Mouse (Mus musculus) megakaryocyte, adult 5-6 weeks (primary cell): ENCODE results near the gene Mfn1. TPM values are rescaled to one million over a fixed set of nuclear protein-coding genes. Genes with fewer than 3 reads are reported as not detected.
A peak's percentile ranks its signal among the peaks of the same experiment; 100 is the strongest.

ENCODE experiments used
- ATAC-seq: 2 replicates; pipeline ENCODE4 v1.8.0; 2016; ENCODE audit warnings: mild to moderate bottlenecking, inconsistent platforms; ENCODE audit not compliant: poor library complexity, severe bottlenecking
- total RNA-seq, 2 experiments: library from RNA; stranded (forward) in 1 of 2; stranded (reverse) in 1 of 2; fragments of 153-499, 151-499 nt in 1 of 2; fragments of 221-1000, 200-1000 nt in 1 of 2; gene quantifications; 2 replicates each; pipeline versions ENCODE4 v1.2.3 to v1.2.4; 2015 to 2017

The Mfn1 gene
- total RNA-seq, 2 experiments from 2014 or later = 16.9 to 20.3 TPM

- ATAC-seq = no peak
Observed at GRCm38 (mm10) chr3:32610560-32610959, 81.3 kb downstream of the Mfn1 start.

DNA sequence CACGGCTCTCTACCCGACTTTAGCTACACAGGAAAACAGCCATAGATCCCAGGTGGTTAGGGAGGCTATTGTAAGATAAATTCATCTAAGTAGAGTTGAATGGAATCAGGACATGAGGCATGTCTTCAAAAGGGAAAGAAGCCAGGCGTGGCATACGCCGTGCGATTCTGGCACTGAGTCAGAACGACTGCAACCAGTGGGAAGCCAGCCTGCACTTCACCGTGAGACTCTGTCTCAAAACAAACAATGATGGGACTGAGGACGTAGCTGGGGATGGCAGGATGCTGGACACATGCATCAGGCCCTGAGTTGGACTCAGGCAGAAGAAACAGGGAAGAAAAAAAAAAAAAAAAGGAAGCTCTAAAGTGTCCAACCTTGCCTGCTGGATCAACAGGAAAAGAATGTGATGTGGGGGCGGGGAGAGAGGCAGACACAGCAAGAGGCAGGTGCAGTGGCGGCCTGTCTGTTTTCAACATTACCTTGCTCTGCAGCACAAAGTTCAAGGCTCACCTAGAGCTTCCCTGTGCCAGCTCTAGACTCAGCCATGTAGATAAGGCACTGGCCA is 82.4 kb downstream of the Mfn1 start:
- ATAC-seq = no peak

- ATAC-seq = no peak
Observed at GRCm38 (mm10) chr3:32614786-32615185, 85.5 kb downstream of the Mfn1 start.

DNA sequence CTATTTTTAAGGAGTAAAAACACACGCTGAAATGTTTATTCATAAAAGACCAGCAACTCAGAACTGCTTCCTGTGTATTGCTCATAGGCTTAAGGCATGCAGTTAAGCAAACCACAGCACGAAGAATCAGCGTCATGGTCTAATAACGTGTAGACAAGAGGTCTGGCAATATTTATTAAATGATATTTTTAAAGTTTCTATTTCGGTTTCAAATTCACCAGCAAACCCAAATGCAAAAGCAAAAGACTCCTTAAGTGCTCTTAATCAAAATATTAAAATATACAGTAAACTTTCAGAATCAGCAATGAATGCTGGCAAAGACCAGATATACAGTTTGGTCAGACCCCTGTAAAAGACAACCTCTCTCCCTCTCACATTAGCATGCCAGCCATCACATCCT is 86.1 kb downstream of the Mfn1 start:
- no peak for ATAC-seq

DNA sequence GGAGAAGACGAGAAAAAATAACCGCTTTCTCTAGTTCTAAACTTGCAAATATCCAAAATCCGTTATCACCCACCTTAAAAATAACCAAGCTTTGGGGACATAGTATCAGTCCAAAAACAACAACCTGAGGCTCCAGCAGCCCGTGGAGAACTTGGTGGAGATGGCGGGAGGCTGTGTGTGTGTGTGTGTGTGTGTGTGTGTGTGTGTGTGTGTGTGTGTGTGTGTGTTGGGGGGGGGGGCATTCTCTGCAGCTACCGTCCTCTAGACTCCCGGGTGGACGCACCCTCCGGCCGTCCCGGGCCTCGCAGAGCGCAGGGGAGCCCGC is 86.7 kb downstream of the Mfn1 start:
- ATAC-seq = no peak

DNA sequence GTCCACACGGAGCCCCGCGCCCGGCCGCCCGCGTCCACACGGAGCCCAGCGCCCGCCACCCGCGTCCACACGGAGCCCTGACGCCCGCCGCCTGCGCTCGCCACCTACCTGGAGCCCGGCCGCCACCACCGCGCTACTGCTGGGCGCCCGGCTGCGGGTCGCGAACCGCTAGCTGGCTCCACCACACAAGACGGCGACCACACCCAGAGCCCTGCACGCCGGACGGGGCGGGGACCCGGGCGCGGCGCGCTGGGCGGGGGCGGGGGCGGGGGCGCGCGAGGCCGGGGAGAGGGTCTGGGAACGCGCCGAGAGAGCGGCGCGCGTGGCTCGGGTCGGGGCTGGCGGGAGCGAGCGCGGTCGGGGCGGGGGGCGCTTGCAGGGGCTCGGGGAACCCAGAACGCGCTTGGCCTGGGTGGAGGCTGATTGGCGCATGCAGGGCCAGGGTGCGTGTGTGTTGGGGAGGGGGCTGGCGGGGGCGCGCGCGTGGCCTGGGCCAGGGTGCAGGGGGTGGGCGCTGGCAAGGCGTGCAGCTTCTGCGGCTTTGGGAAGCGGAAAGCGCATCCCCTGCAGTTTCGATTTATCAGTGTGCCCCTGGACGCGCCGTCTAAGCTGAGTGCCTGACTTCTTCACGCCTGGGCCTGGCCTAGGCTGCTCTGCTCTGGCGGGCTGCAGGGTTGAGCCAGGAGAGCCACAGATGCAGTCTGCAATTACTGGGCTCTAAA is 87.2 kb downstream of the Mfn1 start, which contains the start of gene Gnb4:
TSS of gene Gnb4 (minus strand) at position 255 of the 722 bp plus-strand sequence.
- peak; percentile 67 for ATAC-seq

- ATAC-seq = no peak
Observed at GRCm38 (mm10) chr3:32617053-32617642, 87.9 kb downstream of the Mfn1 start.

GRCm38 (mm10) chr3:32621658-32622057 is 92.4 kb downstream of the Mfn1 start:
- no peak for ATAC-seq

DNA sequence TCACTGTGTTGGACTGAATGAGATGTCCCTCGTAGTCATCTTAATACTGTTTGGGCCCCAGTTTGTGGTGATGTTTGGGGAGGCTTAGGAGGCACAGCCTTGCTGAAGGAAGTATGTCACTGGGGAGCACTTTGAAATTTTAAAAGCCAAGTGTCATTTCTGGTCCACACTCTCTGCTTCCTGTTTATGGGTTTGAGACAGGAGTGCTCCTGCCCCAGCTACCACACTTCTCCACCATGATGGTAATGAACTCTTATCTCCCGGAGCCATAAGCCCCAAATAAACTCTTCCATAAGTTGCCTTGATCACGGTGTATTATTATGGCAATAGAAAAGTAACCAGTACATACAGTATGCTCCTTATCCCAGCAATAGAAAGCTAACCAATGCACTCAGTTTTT is 92.8 kb downstream of the Mfn1 start:
- no peak for ATAC-seq

- no peak for ATAC-seq
Observed at GRCm38 (mm10) chr3:32628141-32628540, 98.9 kb downstream of the Mfn1 start.

Other genes starting within 250 kb of the Mfn1 start
- 2.3 and 2.4 TPM in 2 replicates for gene Zmat3, start 163.5 kb upstream of the Mfn1 start, total RNA-seq (2015)
- 0.53 and 0.77 TPM in 2 replicates for gene Zmat3, start 163.5 kb upstream of the Mfn1 start, total RNA-seq (2017)
- 23.5 and 25.0 TPM in 2 replicates for gene Pik3ca, start 131.8 kb upstream of the Mfn1 start, total RNA-seq (2015)
- 31.1 and 32.4 TPM in 2 replicates for gene Pik3ca, start 131.8 kb upstream of the Mfn1 start, total RNA-seq (2017)
- gene Kcnmb3, start 37.2 kb upstream of the Mfn1 start, total RNA-seq (2015) = not detected in 2 replicates
- gene Kcnmb3, start 37.2 kb upstream of the Mfn1 start, total RNA-seq (2017) = not detected in 2 replicates
- gene Zfp639, start 19.2 kb upstream of the Mfn1 start, total RNA-seq (2015) = 32.8 and 37.5 TPM in 2 replicates
- 36.0 and 39.4 TPM in 2 replicates for gene Zfp639, start 19.2 kb upstream of the Mfn1 start, total RNA-seq (2017)
- 1.8 and 2.7 TPM in 2 replicates for gene Gnb4, start 87.1 kb downstream of the Mfn1 start, total RNA-seq (2015)
- gene Gnb4, start 87.1 kb downstream of the Mfn1 start, total RNA-seq (2017) = 2.0 and 5.2 TPM in 2 replicates
- 79.1 and 92.8 TPM in 2 replicates for gene Actl6a, start 176.8 kb downstream of the Mfn1 start, total RNA-seq (2015)
- 45.4 and 58.9 TPM in 2 replicates for gene Actl6a, start 176.8 kb downstream of the Mfn1 start, total RNA-seq (2017)
- gene Ndufb5, start 207.5 kb downstream of the Mfn1 start, total RNA-seq (2015) = 166 and 191 TPM in 2 replicates
- 128 and 134 TPM in 2 replicates for gene Ndufb5, start 207.5 kb downstream of the Mfn1 start, total RNA-seq (2017)
- gene Mrpl47, start 208.1 kb downstream of the Mfn1 start, total RNA-seq (2015) = 19.2 and 22.0 TPM in 2 replicates
- 6.7 and 14.0 TPM in 2 replicates for gene Mrpl47, start 208.1 kb downstream of the Mfn1 start, total RNA-seq (2017)